Mouse (Mus musculus): ENCODE measurements around the gene Trpc3.

DNA sequence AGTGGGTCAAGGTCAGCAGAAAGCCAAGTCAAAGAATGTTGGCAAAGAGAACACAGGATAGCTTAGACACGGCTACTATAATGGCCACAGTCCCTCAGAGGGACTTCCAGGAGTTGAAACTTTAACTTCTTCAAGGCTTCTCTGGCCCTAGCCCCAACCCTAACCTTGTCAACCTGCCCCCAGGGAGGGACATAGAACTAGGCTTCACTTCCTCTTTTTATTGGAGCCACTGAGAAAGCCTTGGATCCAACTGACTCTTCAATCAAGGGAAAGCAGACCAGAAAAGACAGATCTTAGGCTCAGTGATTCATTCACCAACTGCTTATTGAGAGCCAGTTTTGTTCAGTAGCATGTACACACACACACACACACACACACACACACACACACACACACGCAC, 63.2 kb downstream of the Trpc3 start:
- TF ChIP-seq CTCF (IDR thresholded peaks at IDR 0.05; ENCODE audit: borderline replicate concordance, extremely low read depth, insufficient read depth, insufficient read length) (no peak), POLR2A (IDR thresholded peaks at IDR 0.05; ENCODE audit: borderline replicate concordance, extremely low read depth, insufficient read depth, insufficient read length, poor library complexity, severe bottlenecking) (no peak)

All from brain, embryonic 14.5 days (tissue).